Mouse (Mus musculus): ENCODE results near the gene Styxl1.

Styxl1 gene

GRCm38 (mm10) chr5:135764971-135765370, 13.2 kb downstream of the Styxl1 start:
- no peak for DNase-seq (ENCODE audit: low spot score in 2 of 2)

- peak; percentile 51 to 65 for DNase-seq (ENCODE audit: low spot score in 2 of 2)
Observed at GRCm38 (mm10) chr5:135763526-135763925, 14.7 kb downstream of the Styxl1 start.

- peak in 1 of 2 experiments; percentile 48 for DNase-seq (ENCODE audit: low spot score in 2 of 2)
Observed at GRCm38 (mm10) chr5:135761881-135762280, 16.3 kb downstream of the Styxl1 start.

- DNase-seq (ENCODE audit: low spot score in 2 of 2) = no peak
Observed at GRCm38 (mm10) chr5:135751595-135751994, 26.6 kb downstream of the Styxl1 start.

GRCm38 (mm10) chr5:135751041-135751440, 27.1 kb downstream of the Styxl1 start:
- DNase-seq (ENCODE audit: low spot score in 2 of 2) = no peak

- DNase-seq (ENCODE audit: low spot score in 2 of 2) = no peak
Observed at GRCm38 (mm10) chr5:135744742-135745141, 33.4 kb downstream of the Styxl1 start.

GRCm38 (mm10) chr5:135743741-135744609, 34.2 kb downstream of the Styxl1 start, which contains the start of gene Tmem120a:
Gene Tmem120a (minus strand): TSS chr5:135744448.
- DNase-seq (ENCODE audit: low spot score in 2 of 2) = peak; percentile 95 to 97

- DNase-seq (ENCODE audit: low spot score in 2 of 2) = peak in 1 of 2 experiments; percentile 52
Observed at GRCm38 (mm10) chr5:135742941-135743740, 35.0 kb downstream of the Styxl1 start.

GRCm38 (mm10) chr5:135742156-135742555, 36.0 kb downstream of the Styxl1 start:
- no peak for DNase-seq (ENCODE audit: low spot score in 2 of 2)

- no peak for DNase-seq (ENCODE audit: low spot score in 2 of 2)
Observed at GRCm38 (mm10) chr5:135738266-135738665, 39.9 kb downstream of the Styxl1 start.

GRCm38 (mm10) chr5:135737154-135737553, 41.0 kb downstream of the Styxl1 start:
- DNase-seq (ENCODE audit: low spot score in 2 of 2) = no peak

- DNase-seq (ENCODE audit: low spot score in 2 of 2) = no peak
Observed at GRCm38 (mm10) chr5:135736544-135736943, 41.6 kb downstream of the Styxl1 start.

GRCm38 (mm10) chr5:135735741-135736140, 42.4 kb downstream of the Styxl1 start:
- DNase-seq (ENCODE audit: low spot score in 2 of 2) = no peak

- no peak for DNase-seq (ENCODE audit: low spot score in 2 of 2)
Observed at GRCm38 (mm10) chr5:135734057-135734680, 44.0 kb downstream of the Styxl1 start.

GRCm38 (mm10) chr5:135733071-135733470, 45.1 kb downstream of the Styxl1 start:
- DNase-seq (ENCODE audit: low spot score in 2 of 2) = no peak

- no peak for DNase-seq (ENCODE audit: low spot score in 2 of 2)
Observed at GRCm38 (mm10) chr5:135731322-135731721, 46.9 kb downstream of the Styxl1 start.

- DNase-seq (ENCODE audit: low spot score in 2 of 2) = no peak
Observed at GRCm38 (mm10) chr5:135730916-135731315, 47.3 kb downstream of the Styxl1 start.

GRCm38 (mm10) chr5:135730278-135730677, 47.9 kb downstream of the Styxl1 start:
- no peak for DNase-seq (ENCODE audit: low spot score in 2 of 2)

- DNase-seq (ENCODE audit: low spot score in 2 of 2) = no peak
Observed at GRCm38 (mm10) chr5:135729351-135729750, 48.8 kb downstream of the Styxl1 start.

- no peak for DNase-seq (ENCODE audit: low spot score in 2 of 2)
Observed at GRCm38 (mm10) chr5:135728361-135728760, 49.8 kb downstream of the Styxl1 start.

- no peak for DNase-seq (ENCODE audit: low spot score in 2 of 2)
Observed at GRCm38 (mm10) chr5:135727871-135728270, 50.3 kb downstream of the Styxl1 start.

Data from urinary bladder, postnatal 36 days (tissue).